Mouse (Mus musculus) adrenal gland, postnatal 14 days (tissue): ENCODE measurements around the gene Vac14. TPM values are rescaled to one million over a fixed set of nuclear protein-coding genes. Genes with fewer than 3 reads are reported as not detected.

Source experiments
- DNase-seq: peaks from one replicate; pipeline ENCODE4 v3.0.0; 2021; ENCODE audit warnings: mixed read lengths
- total RNA-seq: library from RNA; stranded (reverse); gene quantifications from 2 replicates; pipeline ENCODE4 v1.2.3, GENCODE M21; 2021

Gene Vac14
- total RNA-seq, 1 experiment from 2014 or later, result 25.0 TPM

DNA sequence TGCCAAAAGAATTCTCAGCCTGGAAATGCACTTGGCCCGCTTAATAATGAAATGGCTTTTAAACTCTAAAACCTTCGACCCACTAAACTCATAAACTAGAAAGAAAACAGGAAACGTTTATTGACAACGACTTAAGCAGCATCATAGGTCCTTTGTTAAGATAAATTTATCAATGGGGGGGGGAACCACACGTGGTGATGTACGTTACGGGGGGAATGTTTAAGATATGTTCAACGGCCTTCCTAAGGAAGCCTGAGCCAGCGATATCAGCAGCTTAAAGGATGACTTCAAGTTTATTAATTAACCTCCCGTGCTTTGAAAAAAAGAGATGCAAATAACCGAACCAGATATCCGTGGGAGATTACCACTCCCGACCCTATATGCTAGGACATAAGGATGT is 131.9 kb downstream of the Vac14 start:
- DNase-seq, result no peak

DNA sequence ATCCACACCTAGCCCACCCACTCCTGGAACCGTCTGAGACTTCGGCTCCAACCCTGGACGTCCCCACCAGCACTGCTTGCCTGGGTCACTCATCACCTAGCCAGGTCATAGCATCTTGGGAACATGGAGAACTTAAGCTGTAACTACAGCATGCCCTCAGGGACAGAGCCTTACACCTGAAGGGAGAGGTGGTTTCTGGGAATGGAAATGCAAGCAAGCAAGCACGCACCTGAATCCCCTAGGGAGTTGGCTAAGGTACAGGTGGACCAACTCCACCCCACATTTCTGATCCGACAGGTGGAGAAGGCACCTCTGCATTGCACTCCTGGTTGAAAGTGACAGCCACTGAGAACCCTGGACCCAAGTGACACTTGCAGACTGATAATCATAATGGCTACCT is 133.1 kb downstream of the Vac14 start:
- DNase-seq, result no peak

DNA sequence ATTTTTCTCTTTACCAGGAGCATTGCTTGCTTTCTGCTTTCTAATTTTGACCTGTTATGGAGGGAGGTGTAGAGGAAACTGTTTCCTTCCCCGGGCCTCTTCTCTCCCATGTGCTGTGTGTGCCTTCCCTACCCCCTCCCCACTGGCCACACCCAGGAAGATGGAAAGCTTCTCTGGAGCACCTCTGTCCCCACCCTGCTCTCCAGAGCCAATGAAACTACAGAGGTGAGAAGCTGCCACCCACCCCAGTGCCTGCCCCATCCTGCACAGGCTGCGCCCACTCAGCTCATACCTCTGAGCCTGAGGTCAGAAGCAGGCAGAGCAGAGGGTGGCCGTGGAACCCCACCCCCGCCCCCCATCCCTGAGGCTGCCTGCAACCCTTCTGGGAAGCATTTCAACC is 136.3 kb downstream of the Vac14 start:
- DNase-seq, result no peak

DNA sequence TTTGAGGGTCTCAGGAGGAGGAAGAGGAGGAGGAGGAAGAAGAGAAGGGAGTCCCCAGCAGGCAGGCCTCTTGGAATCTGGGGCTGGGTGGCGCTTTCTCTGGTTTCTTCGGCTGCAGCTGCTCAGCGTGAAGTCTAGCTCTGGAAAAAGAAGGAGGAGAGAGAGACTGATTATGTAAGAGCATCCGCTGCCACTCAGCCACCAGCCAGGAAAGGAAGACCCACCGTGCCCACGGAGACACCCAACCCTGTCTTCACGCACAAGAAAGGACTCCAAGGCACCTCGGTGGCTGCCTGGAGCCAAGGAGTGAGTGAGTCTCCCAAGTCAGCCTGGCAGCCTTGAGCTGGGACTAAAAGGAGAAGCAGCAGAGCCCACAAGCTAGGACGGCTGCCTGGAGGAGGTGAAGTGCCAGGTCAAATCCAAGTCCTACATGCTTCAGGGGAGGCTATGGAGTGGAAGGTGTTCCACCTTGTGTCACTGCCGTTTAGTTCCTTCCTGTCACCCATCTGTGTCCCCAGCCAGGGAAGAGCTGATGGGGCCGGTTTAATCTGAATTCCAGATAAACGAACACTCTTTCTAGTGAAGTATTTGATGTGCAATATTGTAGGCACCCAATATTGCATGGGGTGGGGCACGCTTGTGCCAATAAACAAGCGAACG is 137.3 kb downstream of the Vac14 start:
- DNase-seq, result no peak

- DNase-seq, result no peak
Observed at GRCm38 (mm10) chr8:110756196-110756595, 137.8 kb downstream of the Vac14 start.

DNA sequence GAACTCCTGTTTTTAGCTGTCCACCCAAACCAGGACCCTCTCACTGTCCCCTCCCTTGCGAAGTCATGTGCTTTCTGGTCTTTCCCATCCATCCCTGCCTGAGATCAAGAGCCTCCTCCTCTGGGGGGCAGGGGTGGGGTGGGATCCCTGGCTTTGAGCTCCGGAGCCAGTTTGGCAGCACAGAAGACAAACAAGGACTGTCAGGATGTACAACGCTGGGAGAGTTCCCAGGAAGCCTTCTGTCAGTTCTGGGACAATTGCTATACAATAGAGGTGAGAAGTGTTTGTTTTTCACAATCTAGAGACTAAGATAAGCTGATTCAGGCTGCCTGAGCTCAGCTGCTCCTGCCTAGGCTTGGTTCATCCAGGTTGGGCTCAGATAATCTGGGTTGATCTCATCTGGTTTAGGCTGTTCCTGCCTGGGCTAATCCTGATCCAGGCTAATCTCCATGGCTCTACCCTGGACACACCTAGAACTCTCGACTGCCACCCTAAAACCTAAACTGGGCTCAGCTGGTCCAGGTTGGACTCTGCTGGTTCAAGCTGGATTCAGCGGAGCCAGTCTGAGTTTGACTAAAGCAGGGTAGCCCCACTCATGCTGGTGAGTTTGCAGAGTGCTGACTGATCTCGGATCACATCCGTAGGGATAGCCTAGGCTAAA is 142.0 kb downstream of the Vac14 start:
- DNase-seq, result peak; percentile 29

- DNase-seq, result peak; percentile 77
Observed at GRCm38 (mm10) chr8:110761185-110761584, 142.8 kb downstream of the Vac14 start.

DNA sequence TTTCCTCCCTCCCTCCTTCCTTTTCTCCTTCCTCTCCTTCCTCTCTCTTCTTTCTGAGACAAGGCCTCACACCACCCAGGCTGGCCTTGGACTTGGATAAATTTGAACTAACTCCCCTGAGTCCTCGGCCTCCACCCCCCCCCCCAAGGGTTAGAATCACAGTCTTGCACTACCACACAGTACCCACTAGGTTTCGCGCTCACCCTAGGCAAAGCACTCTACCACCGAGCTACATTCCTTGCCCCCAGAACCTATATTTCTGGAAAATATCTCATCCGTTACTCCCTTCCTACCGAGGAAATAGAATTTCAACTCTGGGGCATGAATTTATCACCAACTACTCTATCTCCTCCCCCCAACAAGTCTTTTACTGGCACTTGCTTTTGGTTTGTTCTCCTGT is 143.6 kb downstream of the Vac14 start:
- DNase-seq, result peak; percentile 54

DNA sequence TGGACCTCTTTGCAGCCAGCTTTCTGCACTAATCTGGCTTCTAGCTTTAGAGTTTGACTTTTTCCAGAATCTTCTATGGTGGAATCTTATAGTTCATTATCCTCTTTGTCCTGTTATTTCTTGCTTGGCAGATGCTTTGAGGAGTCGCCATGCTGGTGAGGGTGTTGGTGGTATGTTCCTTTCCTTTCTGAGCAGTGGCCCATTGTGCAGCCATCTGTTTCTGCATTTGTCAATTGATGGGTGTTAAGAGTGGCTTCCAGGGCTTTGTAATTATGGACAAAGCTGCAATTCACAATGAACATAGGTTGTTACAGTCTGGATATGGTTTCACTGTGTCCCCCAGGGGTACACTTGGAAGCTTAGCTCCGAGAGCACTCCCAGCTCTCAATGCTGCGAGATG is 146.3 kb downstream of the Vac14 start:
- DNase-seq, result no peak

GRCm38 (mm10) chr8:110767261-110767660 is 148.9 kb downstream of the Vac14 start:
- no peak for DNase-seq

Other genes starting within 250 kb of the Vac14 start
- gene Mtss1l, start 102.9 kb downstream of the Vac14 start, total RNA-seq, result 25.2 and 25.8 TPM in 2 replicates
- gene Il34, start 187.3 kb downstream of the Vac14 start, total RNA-seq, result 7.5 and 9.5 TPM in 2 replicates
- 74.1 and 87.0 TPM in 2 replicates for gene Cog4, start 228.0 kb downstream of the Vac14 start, total RNA-seq
- 68.2 and 79.1 TPM in 2 replicates for gene Sf3b3, start 228.2 kb downstream of the Vac14 start, total RNA-seq